Mouse (Mus musculus) layer of hippocampus, postnatal 14 days (tissue): ENCODE measurements around the gene Nup210. TPM values are rescaled to one million over a fixed set of nuclear protein-coding genes. Genes with fewer than 3 reads are reported as not detected.
"Not testable (repeated sequence)": the region's sequence is repeated elsewhere in the genome, so short reads cannot be mapped to it uniquely, and the experiment has no call there.

ENCODE experiments used
- DNase-seq, 2 experiments: peaks; one replicate each; pipeline ENCODE4 v3.0.0; 2021 to 2022; ENCODE audit warnings: low spot score in 2 of 2, mixed read lengths in 1 of 2
- total RNA-seq, 2 experiments: library from RNA; stranded (reverse); gene quantifications; 2 replicates each; pipeline ENCODE4 v1.2.3; 2021

Gene Nup210
- total RNA-seq, 2 experiments from 2014 or later, result 26.2 to 30.0 TPM

- no peak for DNase-seq
Measured at GRCm38 (mm10) chr6:91105400-91106129, 11.1 kb downstream of the Nup210 start.

DNA sequence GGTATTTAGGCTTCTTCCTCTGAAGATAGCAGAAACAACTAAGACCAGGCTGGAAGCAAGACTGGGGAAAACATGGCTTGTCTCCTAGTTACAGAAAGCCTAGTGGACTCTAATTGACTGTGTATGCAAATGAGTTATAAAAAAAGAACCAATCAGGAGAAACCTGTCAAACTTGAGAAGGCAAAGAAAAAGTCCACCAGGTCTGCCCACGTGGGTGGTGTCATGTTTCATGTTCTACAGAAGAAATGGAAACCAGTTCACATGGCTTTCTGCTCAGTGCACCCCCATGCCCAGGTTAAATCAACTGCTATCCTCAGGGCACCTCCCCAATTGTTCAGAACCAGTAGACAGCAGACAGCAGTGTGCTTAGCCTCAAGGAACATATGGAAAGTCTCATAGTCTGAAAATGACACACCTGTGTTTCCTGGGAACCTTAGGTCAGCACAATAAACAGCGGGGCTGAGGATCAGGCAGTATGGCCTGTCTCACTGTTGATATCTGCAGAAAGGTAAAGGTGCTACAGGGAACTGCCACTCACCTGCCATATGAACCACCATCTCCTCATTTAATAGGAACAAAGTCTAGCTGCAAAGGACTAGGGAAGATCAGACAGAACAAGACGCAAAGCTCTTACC, 11.7 kb downstream of the Nup210 start:
- DNase-seq, result no peak

DNA sequence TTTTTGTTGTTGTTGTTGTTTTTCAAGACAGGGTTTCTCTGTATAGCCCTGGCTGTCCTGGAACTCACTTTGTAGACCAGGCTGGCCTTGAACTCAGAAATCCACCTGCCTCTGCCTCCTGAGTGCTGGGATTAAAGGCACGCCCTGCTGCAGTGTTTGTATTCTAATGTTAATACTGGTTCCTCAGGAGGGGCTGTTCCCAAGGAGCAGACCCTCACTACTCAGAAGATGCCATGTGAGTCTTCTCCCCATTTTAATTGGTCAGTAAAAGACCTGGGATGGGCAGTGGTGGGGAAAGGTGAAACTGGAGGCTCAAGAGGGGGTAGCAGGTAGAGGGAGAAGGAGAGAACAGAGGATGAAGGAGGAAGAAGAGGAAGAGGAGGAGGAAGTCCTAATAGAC, 13.2 kb downstream of the Nup210 start:
- not testable (repeated sequence) for DNase-seq

DNA sequence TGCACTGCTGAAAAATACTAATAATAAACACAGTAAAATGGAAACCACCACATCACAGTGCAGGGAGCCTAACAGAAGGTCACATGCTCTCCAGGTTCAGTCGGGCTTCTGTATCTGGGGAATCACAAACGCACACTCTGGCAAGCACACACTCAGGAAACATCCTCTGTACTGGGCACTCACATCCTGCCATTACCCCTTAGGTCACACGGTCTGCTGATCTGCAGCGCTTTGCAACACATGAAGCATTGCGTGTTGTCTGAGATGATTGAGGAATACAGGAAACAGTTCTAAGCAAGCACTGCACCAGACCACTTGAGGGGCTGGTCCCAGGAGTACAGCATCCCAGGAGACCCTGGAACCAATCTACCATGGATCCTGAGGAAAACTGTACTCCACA, 16.0 kb downstream of the Nup210 start:
- no peak for DNase-seq

DNA sequence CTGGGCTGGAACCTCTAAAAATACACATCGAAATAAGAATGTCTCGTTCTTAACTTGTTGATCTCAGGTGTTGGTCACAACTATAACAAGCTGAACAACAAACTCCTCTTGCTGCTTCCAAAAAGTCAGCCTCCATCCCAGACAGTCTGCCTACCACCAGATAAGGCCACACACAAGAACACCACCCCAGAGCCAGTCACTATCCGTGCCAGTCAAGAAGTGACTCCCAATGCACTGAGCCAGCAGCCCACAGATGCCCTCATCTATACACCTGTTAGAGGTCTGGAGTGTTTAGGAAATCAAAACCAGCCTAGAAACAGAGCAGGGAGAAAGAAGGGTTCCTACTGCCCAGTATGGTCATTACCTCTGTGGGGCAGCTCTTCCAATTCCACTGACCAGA, 18.8 kb downstream of the Nup210 start:
- no peak for DNase-seq

- DNase-seq, result peak in 1 of 2 experiments; percentile 56
Measured at GRCm38 (mm10) chr6:91095072-91095601, 21.5 kb downstream of the Nup210 start.

DNA sequence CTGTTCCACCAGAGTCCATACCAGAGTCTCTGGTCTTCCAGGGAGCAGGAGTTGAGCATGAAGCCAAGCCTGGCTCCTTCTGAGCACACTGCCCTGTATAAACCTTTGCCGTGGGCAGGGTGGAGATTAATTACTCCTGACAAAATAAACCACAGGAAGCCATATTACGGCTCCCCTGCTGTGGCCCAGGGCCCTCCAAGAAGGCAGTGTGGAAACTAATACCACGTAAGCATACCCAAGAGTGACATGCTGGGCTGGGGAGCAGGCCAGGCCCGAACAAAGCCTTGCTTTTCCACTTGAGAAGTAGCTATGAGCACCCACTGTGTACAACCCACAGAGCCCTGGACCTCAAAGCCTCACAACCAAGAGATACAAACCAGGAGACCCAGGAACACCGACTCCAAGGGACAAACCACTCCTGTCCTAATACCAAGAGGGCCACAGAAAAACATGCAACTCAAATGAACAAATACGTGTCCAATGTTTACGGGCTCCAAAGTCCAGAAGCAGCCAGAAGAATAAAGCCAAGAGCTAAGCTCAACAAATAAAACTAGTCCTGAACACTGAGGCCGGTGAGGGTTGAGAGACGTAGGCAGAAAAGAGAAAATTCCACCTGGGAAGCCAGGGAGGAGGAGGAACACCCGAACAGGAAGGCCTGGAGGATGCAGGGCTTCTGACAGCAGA, 24.3 kb downstream of the Nup210 start:
- DNase-seq, result no peak

GRCm38 (mm10) chr6:91085114-91085892, 31.3 kb downstream of the Nup210 start:
- DNase-seq, result no peak

GRCm38 (mm10) chr6:91080033-91080432, 36.6 kb downstream of the Nup210 start:
- DNase-seq, result no peak

- DNase-seq, result peak; percentile 59 to 75
Measured at GRCm38 (mm10) chr6:91076249-91076648, 40.4 kb downstream of the Nup210 start.

- DNase-seq, result no peak
Measured at GRCm38 (mm10) chr6:91068511-91068910, 48.1 kb downstream of the Nup210 start.

GRCm38 (mm10) chr6:91067048-91067447, 49.6 kb downstream of the Nup210 start:
- no peak for DNase-seq

- no peak for DNase-seq
Measured at GRCm38 (mm10) chr6:91061296-91061695, 55.3 kb downstream of the Nup210 start.

- DNase-seq, result no peak
Measured at GRCm38 (mm10) chr6:91059711-91060110, 56.9 kb downstream of the Nup210 start.

GRCm38 (mm10) chr6:91057989-91058388, 58.6 kb downstream of the Nup210 start:
- no peak for DNase-seq

DNA sequence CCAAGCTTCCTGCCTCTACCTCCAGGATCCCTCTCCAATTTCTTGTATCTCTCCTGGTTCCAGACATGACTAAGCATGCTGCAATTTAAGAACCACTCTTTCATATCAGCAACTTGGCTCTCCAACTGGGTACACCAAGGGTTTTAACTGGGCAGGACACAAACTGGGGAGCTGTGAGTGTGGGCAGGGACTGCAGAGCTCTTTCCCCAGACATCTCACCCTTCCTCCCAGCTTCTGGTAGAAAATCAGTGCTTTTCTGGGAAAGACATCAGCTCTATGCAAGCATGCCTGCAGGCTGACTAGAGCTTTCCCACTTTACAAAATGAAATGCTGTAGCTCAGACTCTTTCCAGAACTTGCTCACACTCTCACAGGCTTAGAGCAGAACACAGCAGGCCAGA, 60.3 kb downstream of the Nup210 start:
- DNase-seq, result no peak

DNA sequence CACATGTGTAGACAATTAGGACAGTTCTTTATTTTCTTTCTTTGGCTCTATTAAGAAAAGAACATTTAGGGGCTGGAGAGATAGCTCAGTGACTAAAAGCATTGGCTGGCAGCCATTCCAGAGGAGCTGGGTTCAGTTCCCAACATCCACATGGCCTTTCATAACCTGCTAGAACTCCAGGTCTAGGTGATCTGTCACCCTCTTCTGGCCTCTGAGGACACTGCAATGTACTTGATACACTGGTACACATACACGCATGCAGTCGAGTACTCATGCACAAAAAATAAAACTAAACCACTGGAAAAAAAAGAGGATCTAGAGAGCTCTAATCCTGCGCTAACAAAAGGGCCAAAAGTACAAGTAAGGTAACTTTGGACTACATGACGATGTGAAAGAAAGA, 64.1 kb downstream of the Nup210 start:
- no peak for DNase-seq

DNA sequence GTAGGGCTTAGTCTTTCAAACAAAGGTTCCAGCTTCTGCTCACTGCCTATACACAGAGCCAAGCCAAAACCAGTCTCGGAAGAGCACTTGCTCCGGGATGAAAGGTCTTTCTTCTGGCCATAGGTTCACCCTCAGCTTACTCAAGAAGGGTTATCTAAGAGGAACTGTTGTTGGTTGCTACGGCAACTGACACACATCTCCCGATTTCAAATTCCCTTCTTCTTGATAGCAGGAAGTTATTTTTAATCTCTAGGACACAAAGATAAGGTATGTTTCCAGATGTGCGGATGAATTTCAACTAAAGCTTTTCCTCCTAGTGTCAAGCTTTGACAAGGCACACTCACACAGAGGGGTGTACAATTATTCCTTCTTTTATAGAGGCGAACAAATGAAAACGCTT, 68.6 kb downstream of the Nup210 start:
- no peak for DNase-seq

DNA sequence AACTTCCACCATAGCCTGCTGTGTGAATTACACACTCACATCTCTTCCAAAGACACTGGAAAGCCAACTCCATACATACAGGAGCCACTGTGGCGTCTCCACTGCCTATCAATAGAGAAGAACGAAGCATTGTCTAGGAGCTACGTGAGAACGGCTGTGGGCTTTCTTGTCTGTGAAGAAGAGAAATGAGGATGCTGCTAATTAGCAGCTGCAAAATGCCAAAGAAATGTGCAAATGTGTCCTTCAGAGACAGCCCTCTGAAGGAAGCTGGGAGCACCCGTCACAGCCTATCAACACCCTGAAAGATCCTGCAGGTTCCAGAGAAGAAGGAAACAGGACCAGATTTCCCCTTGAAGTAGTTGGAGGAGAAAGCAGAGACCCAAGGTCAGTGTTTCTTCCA, 69.2 kb downstream of the Nup210 start:
- DNase-seq, result no peak

DNA sequence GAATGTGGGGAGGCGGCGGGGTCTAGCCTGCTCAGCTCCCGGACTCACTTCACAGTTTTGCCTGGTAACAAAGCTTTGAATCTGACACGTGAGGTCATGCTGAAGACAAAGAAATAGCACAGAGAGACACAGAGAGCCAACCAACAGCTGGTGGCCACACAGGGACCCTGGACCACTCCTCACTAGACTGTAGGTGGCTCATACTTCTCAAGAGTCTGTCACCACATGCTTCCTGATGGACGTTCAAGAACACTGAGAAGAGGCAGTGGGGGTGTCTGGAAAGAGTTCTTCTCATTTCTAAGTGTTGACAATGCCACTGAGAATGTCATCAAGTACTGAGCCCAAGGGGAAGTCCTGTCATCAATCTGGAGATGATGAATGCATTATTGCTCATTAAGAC, 70.4 kb downstream of the Nup210 start:
- DNase-seq, result no peak

DNA sequence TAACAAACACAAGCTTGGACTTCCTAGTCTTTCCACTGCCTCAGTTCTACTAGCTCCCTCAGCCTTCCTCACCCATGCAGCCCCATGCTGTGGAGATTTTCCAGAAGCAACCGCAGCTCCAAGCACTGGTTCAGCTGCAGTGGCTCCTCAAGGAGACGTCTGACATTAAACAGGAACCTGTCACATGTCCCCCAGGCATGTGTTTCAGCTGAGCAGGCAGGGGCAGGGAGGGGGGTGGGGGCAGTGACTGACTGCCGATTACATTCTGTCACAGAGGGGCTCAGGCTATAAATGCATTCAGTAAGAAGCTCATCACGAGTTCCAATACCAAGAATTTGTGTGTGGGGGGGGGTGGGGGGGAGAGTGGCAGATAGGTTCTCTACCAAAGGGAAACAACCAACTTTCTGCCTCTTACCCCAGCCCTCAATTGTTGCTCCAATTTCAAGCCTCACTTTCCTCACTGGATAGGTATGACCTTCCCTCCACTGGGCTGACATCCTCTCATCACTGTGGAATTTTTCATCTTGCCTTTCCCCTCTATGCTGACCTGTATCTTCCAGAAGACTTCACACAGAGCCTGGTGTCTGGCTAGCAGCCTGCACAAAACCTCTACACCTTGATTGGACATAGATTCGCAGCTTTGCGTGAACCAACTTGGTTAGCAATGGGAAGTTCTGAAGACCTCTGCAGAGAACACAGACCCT, 71.8 kb downstream of the Nup210 start:
- DNase-seq, result no peak
